In the genomic region with DNA sequence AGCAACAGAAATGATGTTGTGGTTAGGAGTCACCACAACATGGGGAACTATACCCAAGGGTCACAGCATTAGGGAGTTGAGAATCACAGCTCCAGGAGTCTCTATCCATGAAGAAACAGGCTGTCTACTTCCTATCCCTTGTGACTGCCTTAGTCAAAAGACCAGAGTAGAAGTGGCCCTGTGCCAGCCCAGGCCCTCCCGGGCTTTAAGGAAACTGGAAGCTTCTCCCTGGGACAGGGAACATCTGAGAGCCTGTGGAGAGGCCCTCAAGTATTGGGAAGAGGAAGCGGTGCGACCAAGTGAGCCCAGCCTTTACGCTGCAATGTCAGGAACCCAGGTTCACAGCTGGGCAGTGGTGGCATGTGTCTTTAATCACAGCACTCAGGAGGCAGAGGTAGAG, we compare ENCODE assay signal across 16 mouse cellular contexts. TPM values are rescaled to one million over a fixed set of nuclear protein-coding genes. Genes with fewer than 3 reads are reported as not detected.
DNase-seq lines count a peak whose midpoint lies in the region; ATAC-seq and TF ChIP-seq lines count a peak whose summit lies in the region.
"Had no signal": no experiment of that assay in that cellular context is flagged by ENCODE, and none has a peak within 500 bp of the region (broad histone marks: within the 10 kb centered on the region; RNA-seq: fewer than 3 reads in every experiment).

No protein-coding gene starts in this region.

- DNase-seq in gastrocnemius, postnatal 14 days = peak; percentile 49
- no peak for DNase-seq in gastrocnemius, adult 2 months
- peak; percentile 26 for DNase-seq in lung, postnatal 14 days
- no peak for DNase-seq in lung, adult 2 months
- DNase-seq in NIH3T3 (ENCODE audit: low read depth) = peak; percentile 37
- no peak for DNase-seq in adrenal gland, postnatal 10 days
- DNase-seq: adrenal gland, postnatal 14 days; cerebellum, adult 11-12 months; heart, adult 11 months; heart, postnatal 36 days had no signal

- no peak for TF ChIP-seq POLR2A in lung, adult 2 months (IDR thresholded peaks at IDR 0.05; ENCODE audit: borderline replicate concordance, extremely low read depth, low read depth, low read length)

- 48% methylated on average over 4 of the region's 4 CpGs for WGBS in lung, adult 2 months

- intact Hi-C loops in gastrocnemius, postnatal 14 days (cut with DNase I; ENCODE audit: low total_unique reads) = no loop called here
- intact Hi-C loops in gastrocnemius, adult 2 months (cut with DNase I) = no loop called here

- no peak overlapping the region for H3K4me3 ChIP-seq in gastrocnemius, adult 2 months
- no peak overlapping the region for H3K4me3 ChIP-seq in lung, adult 2 months (replicated peaks; ENCODE audit: extremely low read depth, low read depth, low read length)
- H3K4me3 ChIP-seq: embryonic facial prominence, embryonic 10.5 days; forebrain, embryonic 13.5 days; heart, embryonic 13.5 days; hindbrain, embryonic 15.5 days had no signal

- TF ChIP-seq CTCF in gastrocnemius, adult 2 months (IDR thresholded peaks at IDR 0.05) = no peak
- TF ChIP-seq CTCF in lung, adult 2 months (IDR thresholded peaks at IDR 0.05; ENCODE audit: insufficient read depth, low read length) = no peak

- H3K27ac ChIP-seq in gastrocnemius, adult 2 months = no peak overlapping the region
- H3K27ac ChIP-seq: embryonic facial prominence, embryonic 10.5 days; forebrain, embryonic 13.5 days; heart, embryonic 13.5 days; hindbrain, embryonic 15.5 days had no signal

- no peaks in the 10 kb centered on the region; the same call in 1 of the 2 replicates for H3K4me1 ChIP-seq in lung, adult 2 months (ENCODE audit: control insufficient read depth, insufficient read depth, low read length)

- 0 out of 2 replicates have a peak, but pooled peaks have one; percentile 17 for ATAC-seq in megakaryocyte progenitor cell, adult 5-6 weeks (replicated peaks; ENCODE audit: poor library complexity)
- ATAC-seq: CD4-positive, CD25-positive, alpha-beta regulatory T cell, adult 4 months; forebrain, embryonic 13.5 days had no signal

RNA-seq across cellular contexts. Expression of a gene that starts 4.6 kb away (rescaled TPM):
- total RNA-seq in gastrocnemius, postnatal 14 days (2021) = 1 to 10 TPM in 1 of 2 experiments, under 1 TPM in 1; 0.95 to 1.2 TPM
- 1 to 10 TPM in 1 of 2 experiments, under 1 TPM in 1; 0.46 to 1.1 TPM for total RNA-seq in gastrocnemius, adult 2 months (2021)
- 12.4 and 13.4 TPM in 2 replicates for polyA plus RNA-seq in lung, adult 2 months (2012; rRNA removed)
- 11.2 and 14.2 TPM in 2 replicates for total RNA-seq in megakaryocyte progenitor cell, adult 5-6 weeks (2015)
- total RNA-seq in megakaryocyte progenitor cell, adult 5-6 weeks (2017) = 5.7 and 11.8 TPM in 2 replicates
- total RNA-seq in adrenal gland, postnatal 10 days (2021) = 10 to 100 TPM in 1 of 2 experiments, 1 to 10 TPM in 1; 2.6 to 24.5 TPM

RNA-seq across cellular contexts. Expression of a gene that starts 24.4 kb away (rescaled TPM):
- total RNA-seq in gastrocnemius, postnatal 14 days (2021) = 1 to 10 TPM; 8.4 TPM
- 10 to 100 TPM in 1 of 2 experiments, 1 to 10 TPM in 1; 9.7 to 10.5 TPM for total RNA-seq in gastrocnemius, adult 2 months (2021)
- polyA plus RNA-seq in lung, adult 2 months (2012; rRNA removed) = 33.2 and 34.9 TPM in 2 replicates
- total RNA-seq in megakaryocyte progenitor cell, adult 5-6 weeks (2015) = 10.4 and 11.3 TPM in 2 replicates
- total RNA-seq in megakaryocyte progenitor cell, adult 5-6 weeks (2017) = 6.8 and 8.2 TPM in 2 replicates
- total RNA-seq in adrenal gland, postnatal 10 days (2021) = 10 to 100 TPM; 13.4 to 16.2 TPM

RNA-seq across cellular contexts. Expression of a gene that starts 24.6 kb away (rescaled TPM):
- 1 to 10 TPM in 1 of 2 experiments, under 1 TPM in 1; 0.55 to 1.0 TPM for total RNA-seq in gastrocnemius, postnatal 14 days (2021)
- total RNA-seq in gastrocnemius, adult 2 months (2021) = under 1 TPM; 0.36 to 0.53 TPM
- 3.6 and 3.9 TPM in 2 replicates for polyA plus RNA-seq in lung, adult 2 months (2012; rRNA removed)
- 0.15 and 0.27 TPM in 2 replicates for total RNA-seq in megakaryocyte progenitor cell, adult 5-6 weeks (2015)
- 0.51 and 0.96 TPM in 2 replicates for total RNA-seq in megakaryocyte progenitor cell, adult 5-6 weeks (2017)
- 1 to 10 TPM; 4.5 to 7.7 TPM for total RNA-seq in adrenal gland, postnatal 10 days (2021)

RNA-seq across cellular contexts. Expression of a gene that starts 56.9 kb away (rescaled TPM):
- total RNA-seq in gastrocnemius, postnatal 14 days (2021) = 10 to 100 TPM; 22.2 to 26.6 TPM
- 10 to 100 TPM; 25.6 TPM for total RNA-seq in gastrocnemius, adult 2 months (2021)
- 42.9 and 44.3 TPM in 2 replicates for polyA plus RNA-seq in lung, adult 2 months (2012; rRNA removed)
- total RNA-seq in megakaryocyte progenitor cell, adult 5-6 weeks (2015) = 34.1 and 36.3 TPM in 2 replicates
- 21.7 and 40.4 TPM in 2 replicates for total RNA-seq in megakaryocyte progenitor cell, adult 5-6 weeks (2017)
- 10 to 100 TPM; 47.1 to 55.0 TPM for total RNA-seq in adrenal gland, postnatal 10 days (2021)

Comparison
In these comparisons a context has a peak if more than half of its experiments do, and no peak if none do; other contexts are left out.
1. DNase-seq: peak in gastrocnemius, postnatal 14 days (single experiment), lung, postnatal 14 days (single experiment) and NIH3T3 (single experiment); none in gastrocnemius, adult 2 months (single experiment), lung, adult 2 months (single experiment) and adrenal gland, postnatal 10 days (single experiment).